Mouse (Mus musculus): ENCODE measurements at regions not wholly inside any gene's neighbourhood (a gene's known extent, or its start where the extent isn't known, plus 50 kb on each side); places are given as distances from the start of the nearest gene placed in this dataset.

- TF ChIP-seq CTCF (IDR thresholded peaks at IDR 0.05; ENCODE audit: borderline replicate concordance, insufficient read depth, low read depth, low read length) (no peak), POLR2A (IDR thresholded peaks at IDR 0.05; ENCODE audit: borderline replicate concordance, insufficient read depth, low read length) (no peak)
These were observed 236.2 kb downstream of the Fam84b start for GRCm38 (mm10) chr15:60617371-60617770.

All from cerebellum, adult 2 months (tissue).